Mouse (Mus musculus) adipose tissue, adult 10 weeks (tissue): ENCODE measurements around the gene Zpbp2. TPM values are rescaled to one million over a fixed set of nuclear protein-coding genes. Genes with fewer than 3 reads are reported as not detected.

Experiments
- polyA plus RNA-seq: library from polyadenylated mRNA; stranded (reverse); fragments of 350-450 nt; fragmentation: Illumina TruSeq; extraction: RNeasy Lipid Tissue Mini Kit (QIAGEN cat#74804); gene quantifications from one replicate; pipeline ENCODE4 v1.2.3, GENCODE M21; 2014; ENCODE audit warnings: low read depth, low replicate concordance

Gene Zpbp2
- 6.9 TPM for polyA plus RNA-seq

GRCm38 (mm10) chr11:98550975-98551828, at the start of gene Zpbp2:
Gene Zpbp2, plus strand, starts transcription at chr11:98551097.

GRCm38 (mm10) chr11:98545711-98546231, 5.1 kb upstream of the Zpbp2 start, which contains the start of gene Ikzf3:
Gene Ikzf3, minus strand, starts transcription at chr11:98546031.

GRCm38 (mm10) chr11:98586892-98587563, 36.1 kb downstream of the Zpbp2 start, which contains the start of gene Ormdl3:
Gene Ormdl3, minus strand, starts transcription at chr11:98587368.

GRCm38 (mm10) chr11:98597991-98598390, 47.1 kb downstream of the Zpbp2 start, which contains the start of gene Lrrc3c:
Gene Lrrc3c, plus strand, starts transcription at chr11:98598291.

Other genes with a start within 250 kb of the Zpbp2 start
- gene Neurod2, start 221.4 kb upstream of the Zpbp2 start, polyA plus RNA-seq, result not detected
- gene Ppp1r1b, start 202.7 kb upstream of the Zpbp2 start, polyA plus RNA-seq, result 20.1 TPM
- 35.1 TPM for gene Stard3, start 192.7 kb upstream of the Zpbp2 start, polyA plus RNA-seq
- gene Tcap, start 167.3 kb upstream of the Zpbp2 start, polyA plus RNA-seq, result 0.69 TPM
- gene Pnmt, start 164.6 kb upstream of the Zpbp2 start, polyA plus RNA-seq, result 10.5 TPM
- 12.5 TPM for gene Pgap3, start 150.6 kb upstream of the Zpbp2 start, polyA plus RNA-seq
- gene Erbb2, start 138.6 kb upstream of the Zpbp2 start, polyA plus RNA-seq, result 22.0 TPM
- 279 TPM for gene Mien1, start 112.1 kb upstream of the Zpbp2 start, polyA plus RNA-seq
- 34.5 TPM for gene Grb7, start 104.7 kb upstream of the Zpbp2 start, polyA plus RNA-seq
- 1.2 TPM for gene Ikzf3, start 5.1 kb upstream of the Zpbp2 start, polyA plus RNA-seq
- 125 TPM for gene Ormdl3, start 36.3 kb downstream of the Zpbp2 start, polyA plus RNA-seq
- not detected for gene Lrrc3c, start 47.2 kb downstream of the Zpbp2 start, polyA plus RNA-seq
- not detected for gene Gm12355, start 74.6 kb downstream of the Zpbp2 start, polyA plus RNA-seq
- gene Gsdma3, start 75.3 kb downstream of the Zpbp2 start, polyA plus RNA-seq, result not detected
- gene Gsdma2, start 95.7 kb downstream of the Zpbp2 start, polyA plus RNA-seq, result not detected
- gene Gsdma, start 113.3 kb downstream of the Zpbp2 start, polyA plus RNA-seq, result 0.31 TPM
- 87.4 TPM for gene Psmd3, start 131.5 kb downstream of the Zpbp2 start, polyA plus RNA-seq
- gene Csf3, start 150.2 kb downstream of the Zpbp2 start, polyA plus RNA-seq, result 0.79 TPM
- 44.4 TPM for gene Med24, start 178.3 kb downstream of the Zpbp2 start, polyA plus RNA-seq
- 71.0 TPM for gene Thra, start 189.5 kb downstream of the Zpbp2 start, polyA plus RNA-seq
- gene Nr1d1, start 224.2 kb downstream of the Zpbp2 start, polyA plus RNA-seq, result 36.2 TPM
- 61.1 TPM for gene Msl1, start 244.4 kb downstream of the Zpbp2 start, polyA plus RNA-seq